Mouse (Mus musculus): ENCODE data around the gene Cdc42bpa. TPM values are rescaled to one million over a fixed set of nuclear protein-coding genes. Genes with fewer than 3 reads are reported as not detected.
A peak's percentile ranks its signal among the peaks of the same experiment; 100 is the strongest.

The Cdc42bpa gene
- total and polyA plus RNA-seq, 2 experiments from 2014 or later: 29.1 to 84.3 TPM

GRCm38 (mm10) chr1:180183525-180184159, 223.4 kb downstream of the Cdc42bpa start:
- 91% methylated on average over 6 of the region's 6 CpGs for WGBS
- no peak for ATAC-seq
- Histone ChIP-seq H3K4me3 (ENCODE audit: low read length) (no peak overlapping the region), H3K4me2 (ENCODE audit: low read depth, low read length) (no peak overlapping the region), H3K36me3 (ENCODE audit: insufficient read depth, low read length) (no peaks in the 10 kb centered on the region), H3K27ac (no peak overlapping the region), H3K9me3 (ENCODE audit: low read length) (no peaks in the 10 kb centered on the region), H3K4me1 (ENCODE audit: insufficient read depth, low read length) (no peaks in the 10 kb centered on the region), H3K9ac (replicated peaks; ENCODE audit: low read length) (no peak overlapping the region), H3K27me3 (ENCODE audit: insufficient read depth, low read length) (no peaks in the 10 kb centered on the region)
- no peak for DNase-seq (ENCODE audit: low spot score)
- TF ChIP-seq CTCF (IDR thresholded peaks at IDR 0.05; ENCODE audit: low read depth): no peak

DNA sequence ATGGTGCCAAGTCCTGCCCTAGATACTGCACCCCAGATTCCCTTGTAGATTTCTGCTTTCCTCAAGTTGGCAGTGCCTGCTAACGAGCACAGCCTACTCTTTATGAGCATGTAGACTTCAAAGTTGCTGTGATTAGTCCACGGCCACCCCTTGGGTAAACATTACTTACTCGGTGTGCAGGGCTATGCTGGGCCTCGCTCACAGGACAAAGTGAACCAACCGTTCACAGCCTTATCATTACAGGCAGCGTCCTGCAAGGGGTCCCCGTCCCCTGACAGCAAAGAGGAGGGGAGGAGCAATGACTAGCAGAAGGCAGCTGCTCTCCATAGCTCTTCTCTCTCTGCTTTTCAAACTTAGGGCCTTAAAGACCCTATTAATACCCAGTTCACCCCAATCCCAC, 224.5 kb downstream of the Cdc42bpa start:
- Histone ChIP-seq H3K9ac (replicated peaks; ENCODE audit: low read length) (no peak overlapping the region), H3K4me2 (ENCODE audit: low read depth, low read length) (no peak overlapping the region), H3K4me1 (ENCODE audit: insufficient read depth, low read length) (no peaks in the 10 kb centered on the region), H3K27me3 (ENCODE audit: insufficient read depth, low read length) (no peaks in the 10 kb centered on the region), H3K27ac (no peak overlapping the region), H3K4me3 (ENCODE audit: low read length) (no peak overlapping the region), H3K9me3 (ENCODE audit: low read length) (no peaks in the 10 kb centered on the region), H3K36me3 (ENCODE audit: insufficient read depth, low read length) (no peaks in the 10 kb centered on the region)
- no peak for TF ChIP-seq CTCF (IDR thresholded peaks at IDR 0.05; ENCODE audit: low read depth)
- DNase-seq (ENCODE audit: low spot score) (no peak), ATAC-seq (no peak)
- 77% methylated on average over 7 of the region's 7 CpGs for WGBS

DNA sequence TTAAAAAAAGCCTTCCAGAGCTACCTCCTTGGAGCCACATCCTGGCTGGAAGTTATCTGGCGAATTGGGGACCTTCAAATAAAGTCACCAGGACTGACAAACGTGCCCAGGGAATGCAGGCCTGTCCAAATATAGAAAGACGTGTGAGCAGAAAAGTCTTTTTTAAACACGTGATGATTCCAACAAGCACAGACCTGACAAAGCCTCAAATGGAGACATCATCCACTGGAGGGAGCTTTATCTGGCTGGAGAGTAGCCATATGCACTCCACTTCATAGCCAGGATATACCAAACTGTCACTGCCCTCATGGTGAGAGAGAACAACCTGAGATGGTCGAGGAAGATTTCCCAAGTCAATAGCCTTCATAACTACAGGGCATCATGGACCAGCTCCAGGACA, 225.6 kb downstream of the Cdc42bpa start:
- no peak overlapping the region for H3K4me2 ChIP-seq (ENCODE audit: low read depth, low read length)
- peak; percentile 10; the same call in 1 of the 2 replicates for TF ChIP-seq CTCF (IDR thresholded peaks at IDR 0.05; ENCODE audit: low read depth)
- no peaks in the 10 kb centered on the region for H3K27me3 ChIP-seq (ENCODE audit: insufficient read depth, low read length)
- H3K36me3 ChIP-seq (ENCODE audit: insufficient read depth, low read length): no peaks in the 10 kb centered on the region
- no peak for ATAC-seq
- H3K9me3 ChIP-seq (ENCODE audit: low read length): no peaks in the 10 kb centered on the region
- no peak overlapping the region for H3K9ac ChIP-seq (replicated peaks; ENCODE audit: low read length)
- H3K4me3 ChIP-seq (ENCODE audit: low read length): no peak overlapping the region
- 63% methylated on average over 5 of the region's 5 CpGs for WGBS
- no peak for DNase-seq (ENCODE audit: low spot score)
- H3K4me1 ChIP-seq (ENCODE audit: insufficient read depth, low read length): no peaks in the 10 kb centered on the region
- no peak overlapping the region for H3K27ac ChIP-seq

DNA sequence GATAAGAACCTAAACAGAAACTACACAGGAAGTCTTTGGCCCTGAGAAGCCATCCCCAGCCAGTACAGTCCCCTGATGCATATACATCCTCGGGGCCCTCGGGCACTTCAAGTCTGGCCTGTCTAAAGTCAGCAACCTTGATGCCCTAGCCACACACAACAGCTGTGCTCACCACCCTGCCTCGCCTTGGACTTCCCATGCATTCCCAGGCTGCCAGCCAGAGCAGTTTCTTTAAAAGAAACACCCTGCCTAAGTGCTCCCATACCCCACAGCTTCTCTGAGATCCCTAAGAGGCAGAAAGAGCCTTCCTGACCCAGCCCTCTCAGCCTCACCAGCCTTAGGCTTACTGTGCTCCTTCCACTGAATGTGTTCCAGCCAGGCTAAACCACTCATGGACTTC, 226.1 kb downstream of the Cdc42bpa start:
- no peak for TF ChIP-seq CTCF (IDR thresholded peaks at IDR 0.05; ENCODE audit: low read depth)
- no peak for ATAC-seq
- Histone ChIP-seq H3K4me2 (ENCODE audit: low read depth, low read length) (no peak overlapping the region), H3K4me3 (ENCODE audit: low read length) (no peak overlapping the region), H3K27me3 (ENCODE audit: insufficient read depth, low read length) (no peaks in the 10 kb centered on the region), H3K9ac (replicated peaks; ENCODE audit: low read length) (no peak overlapping the region), H3K27ac (no peak overlapping the region), H3K4me1 (ENCODE audit: insufficient read depth, low read length) (no peaks in the 10 kb centered on the region), H3K36me3 (ENCODE audit: insufficient read depth, low read length) (no peaks in the 10 kb centered on the region), H3K9me3 (ENCODE audit: low read length) (no peaks in the 10 kb centered on the region)
- DNase-seq (ENCODE audit: low spot score): no peak
- 80% methylated on average over 3 of the region's 3 CpGs for WGBS

DNA sequence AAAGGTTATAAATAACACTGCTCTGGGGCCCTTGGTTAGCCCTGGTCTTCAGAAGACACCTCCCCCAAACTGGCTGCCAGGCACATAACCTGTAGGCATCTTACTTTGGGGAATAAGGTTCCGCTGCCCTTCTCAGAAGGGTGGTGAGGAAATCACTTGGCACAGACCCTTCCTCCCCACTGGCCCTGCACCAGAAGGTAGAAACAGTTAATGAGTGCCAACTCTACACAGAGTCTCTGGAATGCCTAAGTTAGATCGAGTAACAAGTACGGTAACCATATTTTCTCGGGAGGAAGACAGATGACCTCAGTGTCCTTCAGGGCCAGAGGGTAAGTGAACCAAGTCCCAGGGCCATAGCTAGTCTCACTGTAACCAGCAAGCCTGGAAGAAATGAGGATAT, 228.7 kb downstream of the Cdc42bpa start:
- Histone ChIP-seq H3K4me1 (ENCODE audit: insufficient read depth, low read length) (no peaks in the 10 kb centered on the region), H3K4me2 (ENCODE audit: low read depth, low read length) (no peak overlapping the region), H3K4me3 (ENCODE audit: low read length) (no peak overlapping the region), H3K27me3 (ENCODE audit: insufficient read depth, low read length) (no peaks in the 10 kb centered on the region), H3K9me3 (ENCODE audit: low read length) (no peaks in the 10 kb centered on the region), H3K27ac (no peak overlapping the region), H3K36me3 (ENCODE audit: insufficient read depth, low read length) (no peaks in the 10 kb centered on the region), H3K9ac (replicated peaks; ENCODE audit: low read length) (no peak overlapping the region)
- no peak for DNase-seq (ENCODE audit: low spot score)
- WGBS: 80% methylated on average over 4 of the region's 4 CpGs
- ATAC-seq: no peak
- TF ChIP-seq CTCF (IDR thresholded peaks at IDR 0.05; ENCODE audit: low read depth): no peak

- H3K27me3 ChIP-seq (ENCODE audit: insufficient read depth, low read length): no peaks in the 10 kb centered on the region
- H3K4me1 ChIP-seq (ENCODE audit: insufficient read depth, low read length): 0 out of 2 replicates have a peak, but pooled peaks cover 4% of the 10 kb centered on the region
- no peak overlapping the region for H3K4me2 ChIP-seq (ENCODE audit: low read depth, low read length)
- no peaks in the 10 kb centered on the region for H3K9me3 ChIP-seq (ENCODE audit: low read length)
- H3K27ac ChIP-seq: no peak overlapping the region
- H3K36me3 ChIP-seq (ENCODE audit: insufficient read depth, low read length): no peaks in the 10 kb centered on the region
- H3K4me3 ChIP-seq (ENCODE audit: low read length): no peak overlapping the region
- H3K9ac ChIP-seq (replicated peaks; ENCODE audit: low read length): no peak overlapping the region
- TF ChIP-seq CTCF (IDR thresholded peaks at IDR 0.05; ENCODE audit: low read depth): no peak
- WGBS: 87% methylated on average over 8 of the region's 8 CpGs
- DNase-seq (ENCODE audit: low spot score) (no peak), ATAC-seq (no peak)
These were observed 230.8 kb downstream of the Cdc42bpa start for GRCm38 (mm10) chr1:180191112-180191511.

GRCm38 (mm10) chr1:180191651-180192220, 231.5 kb downstream of the Cdc42bpa start:
- Histone ChIP-seq H3K4me2 (ENCODE audit: low read depth, low read length) (no peak overlapping the region), H3K27me3 (ENCODE audit: insufficient read depth, low read length) (no peaks in the 10 kb centered on the region), H3K4me1 (ENCODE audit: insufficient read depth, low read length) (0 out of 2 replicates have a peak, but pooled peaks cover 7% of the 10 kb centered on the region), H3K9ac (replicated peaks; ENCODE audit: low read length) (no peak overlapping the region), H3K36me3 (ENCODE audit: insufficient read depth, low read length) (no peaks in the 10 kb centered on the region), H3K9me3 (ENCODE audit: low read length) (no peaks in the 10 kb centered on the region), H3K27ac (no peak overlapping the region), H3K4me3 (ENCODE audit: low read length) (no peak overlapping the region)
- no peak for TF ChIP-seq CTCF (IDR thresholded peaks at IDR 0.05; ENCODE audit: low read depth)
- DNase-seq (ENCODE audit: low spot score) (no peak), ATAC-seq (no peak)
- 54% methylated on average over 7 of the region's 7 CpGs for WGBS
